Mouse (Mus musculus) monocyte, adult 5-6 weeks (primary cell): Measurements from ENCODE around the gene Vmo1. TPM values are rescaled to one million over a fixed set of nuclear protein-coding genes. Genes with fewer than 3 reads are reported as not detected.
"Not testable (repeated sequence)": the region's sequence is repeated elsewhere in the genome, so short reads cannot be mapped to it uniquely, and the experiment has no call there.

Source experiments
- ATAC-seq: fragments of 153-309, 156-312 bp; replicated peaks from 2 replicates; pipeline ENCODE4 v1.8.0; 2017; ENCODE audit warnings: mild to moderate bottlenecking; ENCODE audit not compliant: low TSS enrichment, insufficient number of reproducible peaks, severe bottlenecking, poor library complexity, low FRiP score
- total RNA-seq: library from RNA; stranded (forward); fragments of 200-1000, 200-491, 200-594 nt; gene quantifications from 3 replicates; pipeline ENCODE4 v1.2.3, GENCODE M21; 2017

The Vmo1 gene
- total RNA-seq, 1 experiment from 2014 or later = not detected

GRCm38 (mm10) chr11:70524782-70525181 lies 10.4 kb upstream of the Vmo1 start:
- ATAC-seq = no peak

- not testable (repeated sequence) for ATAC-seq
Measured at GRCm38 (mm10) chr11:70523306-70523989, 9.0 kb upstream of the Vmo1 start.

DNA sequence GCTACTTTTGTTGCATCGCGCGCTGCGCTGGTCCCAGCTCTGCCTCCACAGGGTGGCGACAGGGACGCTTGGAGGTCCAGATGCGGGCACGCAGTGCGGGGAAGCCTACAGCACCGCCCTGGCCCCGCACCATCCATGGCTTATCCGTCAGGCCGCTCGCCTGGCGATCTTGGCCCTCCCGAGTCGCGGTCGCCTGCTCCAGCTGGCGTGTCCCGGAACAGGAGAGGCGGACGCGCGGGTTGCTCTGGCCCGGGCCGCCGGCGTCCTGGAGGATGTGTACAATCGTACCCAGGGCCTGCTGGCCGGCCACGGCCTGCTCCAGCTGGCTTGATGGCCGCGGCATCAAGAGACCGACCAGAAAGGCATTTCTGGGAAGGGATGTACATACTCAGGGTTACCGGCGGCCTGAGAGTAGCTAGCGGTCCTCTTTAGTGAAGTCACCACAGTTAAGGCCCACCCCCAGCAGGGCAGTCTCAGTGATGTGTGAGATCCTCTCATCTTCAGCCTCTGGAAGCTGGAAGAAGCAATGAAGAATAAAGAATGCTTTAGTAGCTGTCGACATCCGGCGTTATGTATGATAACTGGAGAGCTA lies 5.9 kb upstream of the Vmo1 start:
- no peak for ATAC-seq

DNA sequence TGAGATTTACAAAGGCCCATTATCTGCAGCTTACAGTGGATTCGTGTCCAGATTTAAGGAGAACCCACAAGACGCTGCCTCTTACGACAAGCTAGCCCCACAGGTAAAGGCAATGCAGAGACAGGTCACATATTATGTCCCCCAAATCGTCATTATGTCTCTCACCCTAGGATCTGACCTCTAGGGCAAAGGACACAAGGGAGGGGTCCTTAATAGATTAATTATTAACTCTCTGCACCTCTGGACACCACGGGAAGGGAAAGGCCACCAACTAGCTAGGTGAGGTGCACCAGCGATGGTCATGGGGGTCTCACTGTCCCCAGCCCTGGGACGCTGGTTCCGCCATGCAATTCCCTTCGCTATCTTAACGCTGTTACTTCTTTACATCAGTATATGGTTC lies 4.5 kb upstream of the Vmo1 start, which contains the start of gene Gltpd2:
Gene Gltpd2 (plus strand): TSS at position 274 of the 400 bp plus-strand sequence.
- ATAC-seq = no peak

GRCm38 (mm10) chr11:70518436-70518835 lies 4.0 kb upstream of the Vmo1 start:
- ATAC-seq = no peak

DNA sequence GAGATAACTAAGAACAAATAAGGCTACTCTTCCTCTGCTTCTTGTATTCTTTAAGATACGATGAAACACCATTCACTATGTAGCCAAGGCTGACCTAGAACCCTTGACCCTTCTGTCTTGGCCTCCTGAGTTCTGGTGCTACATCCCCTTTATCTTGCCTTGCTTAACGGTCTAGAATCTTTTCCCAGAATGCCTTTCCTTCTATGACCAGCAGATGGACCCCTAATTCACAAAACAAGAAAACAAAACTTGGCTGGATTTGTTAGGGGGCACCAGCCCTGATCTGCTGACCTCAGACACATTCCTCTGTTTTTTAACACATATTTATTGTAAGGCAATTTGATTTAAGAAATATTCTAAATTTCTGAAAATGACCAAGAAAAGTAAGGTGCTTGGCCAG lies 1.9 kb upstream of the Vmo1 start:
- 0 out of 2 replicates have a peak, but pooled peaks have one; percentile 51 for ATAC-seq

GRCm38 (mm10) chr11:70513520-70513919 lies 896 bp downstream of the Vmo1 start:
- no peak for ATAC-seq

- no peak for ATAC-seq
Measured at GRCm38 (mm10) chr11:70512709-70513342, 1.6 kb downstream of the Vmo1 start.

GRCm38 (mm10) chr11:70511825-70512224 lies 2.6 kb downstream of the Vmo1 start:
- ATAC-seq = no peak

- ATAC-seq = no peak
Measured at GRCm38 (mm10) chr11:70511242-70511641, 3.2 kb downstream of the Vmo1 start.

- ATAC-seq = 0 out of 2 replicates have a peak, but pooled peaks have one; percentile 34
Measured at GRCm38 (mm10) chr11:70509753-70510564, 4.5 kb downstream of the Vmo1 start.

DNA sequence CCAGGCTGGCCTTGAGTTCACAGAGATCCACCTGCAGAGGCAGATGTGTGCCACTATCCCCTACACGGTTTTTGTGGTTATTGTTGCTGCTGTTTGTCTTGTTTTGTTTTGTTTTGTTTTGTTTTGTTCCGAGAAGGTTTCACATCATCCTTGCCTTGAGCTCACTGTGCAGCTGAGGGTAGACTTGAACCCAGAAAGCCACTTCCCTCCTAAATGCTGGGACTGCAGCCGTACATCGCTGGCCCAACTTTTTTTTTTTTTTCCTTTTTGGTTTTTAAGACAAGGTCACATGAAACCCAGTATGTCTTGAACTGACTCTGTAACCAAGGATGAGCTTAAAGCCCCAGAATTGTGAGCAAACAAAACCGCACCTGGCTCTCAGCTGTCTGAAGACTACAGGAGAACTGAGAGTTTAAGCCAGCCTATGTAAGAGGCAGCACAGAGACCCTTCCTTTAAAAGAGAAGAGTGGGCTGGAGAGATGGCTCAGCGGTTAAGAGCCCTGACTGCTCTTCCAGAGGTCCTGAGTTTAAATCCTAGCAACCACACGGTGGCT lies 7.4 kb downstream of the Vmo1 start:
- ATAC-seq = no peak

DNA sequence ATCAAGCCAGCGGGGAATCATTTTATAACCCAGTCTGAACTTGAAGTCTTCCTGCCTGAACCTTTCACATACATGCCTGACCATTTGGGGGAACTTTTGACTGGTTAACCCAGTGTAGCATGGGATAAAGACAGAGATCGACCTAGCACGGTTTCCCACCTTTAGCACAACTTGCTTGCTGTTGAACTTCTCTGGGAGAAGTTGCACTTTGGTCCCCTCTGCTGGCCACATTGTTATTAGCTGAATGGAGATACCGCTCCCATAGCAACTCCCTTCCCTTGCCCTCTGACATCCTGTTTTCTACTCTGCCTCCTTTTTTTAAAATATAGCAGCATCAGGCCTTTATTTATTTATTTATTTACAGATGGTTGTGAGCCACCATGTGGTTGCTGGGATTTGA lies 8.0 kb downstream of the Vmo1 start:
- peak; percentile 77 for ATAC-seq

- ATAC-seq = no peak
Measured at GRCm38 (mm10) chr11:70504970-70505369, 9.4 kb downstream of the Vmo1 start, which contains the start of gene Tm4sf5. Gene Tm4sf5, plus strand, starts transcription at chr11:70505244.

DNA sequence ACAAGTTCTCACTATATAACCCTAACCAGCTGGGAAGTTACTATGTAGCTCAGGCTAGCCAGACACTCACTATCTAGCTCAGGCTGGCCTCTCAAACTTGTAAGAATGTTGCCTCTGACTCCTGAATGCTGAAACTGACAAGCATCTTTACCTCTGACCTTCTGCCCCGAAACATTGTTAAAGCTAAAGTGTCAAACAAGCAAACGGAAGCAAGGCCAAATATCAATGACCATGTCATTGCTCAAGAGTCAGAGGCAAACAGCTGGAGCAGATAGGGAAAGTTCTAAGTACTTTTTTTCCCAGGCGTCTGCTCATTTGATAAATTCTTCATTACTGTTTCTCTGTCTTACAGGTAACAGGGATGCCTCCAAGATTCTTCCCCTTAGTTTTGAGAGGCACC lies 12.4 kb downstream of the Vmo1 start:
- no peak for ATAC-seq

- no peak for ATAC-seq
Measured at GRCm38 (mm10) chr11:70500476-70500812, 14.0 kb downstream of the Vmo1 start.

DNA sequence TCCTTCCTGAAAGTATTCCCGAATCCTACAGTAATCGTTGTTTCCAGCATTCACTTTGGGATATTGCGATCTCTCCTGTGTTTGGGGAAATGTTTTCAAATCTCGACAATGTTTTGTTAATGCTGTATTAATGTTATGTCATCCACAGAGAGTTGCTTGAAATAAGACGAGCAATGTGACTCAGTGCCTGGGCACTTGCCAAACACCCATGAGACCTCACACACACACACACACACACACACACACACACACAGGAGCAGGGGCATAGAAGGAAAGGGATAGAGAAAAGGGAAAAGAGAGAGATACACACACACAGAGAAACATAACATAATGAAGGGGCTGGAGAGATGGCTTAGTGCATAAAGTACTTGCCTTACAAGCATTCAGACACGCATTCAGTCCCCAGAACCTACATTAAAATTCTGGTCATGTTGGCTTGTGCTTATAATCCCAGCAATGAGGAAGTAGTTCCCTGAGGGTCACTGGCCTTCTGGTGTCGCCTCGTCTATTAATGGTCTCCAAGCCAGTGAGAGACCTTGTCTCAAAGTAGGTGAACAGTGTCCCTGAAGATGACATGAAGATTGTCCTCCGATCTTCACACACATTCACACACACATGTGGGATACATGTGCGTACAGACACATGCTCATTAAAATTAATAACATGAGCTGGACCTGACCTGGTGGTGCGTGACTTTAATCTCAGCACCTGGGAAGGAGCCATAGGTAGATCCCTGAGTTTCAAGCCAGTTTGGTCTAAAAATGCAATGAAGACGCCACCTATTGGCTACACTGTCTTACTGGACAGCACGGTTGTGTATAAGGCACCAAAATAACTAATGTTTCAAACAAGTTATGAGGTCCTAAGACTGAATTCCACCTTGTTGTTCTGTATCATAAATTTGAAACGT lies 14.6 kb downstream of the Vmo1 start:
- ATAC-seq = no peak

GRCm38 (mm10) chr11:70489684-70490083 lies 24.7 kb downstream of the Vmo1 start:
- peak; percentile 92 for ATAC-seq
